Mouse (Mus musculus): ENCODE data around the gene Btg1-ps1.
"Not testable (repeated sequence)": the region's sequence is repeated elsewhere in the genome, so short reads cannot be mapped to it uniquely, and the experiment has no call there.

DNA sequence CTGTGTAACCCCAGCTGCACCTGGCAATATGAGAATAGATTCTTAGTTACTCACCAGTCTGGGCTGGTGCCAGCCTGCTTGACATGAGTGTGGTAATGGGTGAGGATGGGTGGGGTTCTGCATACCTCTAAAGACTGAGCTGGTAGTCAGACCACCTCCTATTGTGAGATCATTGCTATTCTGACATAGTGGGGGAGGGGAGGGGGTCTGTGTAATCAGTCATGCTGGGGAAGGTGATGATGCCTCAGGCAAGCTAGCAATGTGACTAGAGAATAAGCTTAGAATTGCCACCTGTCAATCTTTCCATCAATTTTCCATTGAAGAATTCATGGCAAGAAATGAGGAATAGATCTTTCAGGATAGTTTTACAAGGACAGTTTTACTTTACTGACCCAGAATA is 24.4 kb upstream of the Btg1-ps1 start, which contains the start of gene Btg1-ps2:
- TF ChIP-seq MYOD1 (IDR thresholded peaks at IDR 0.05; ENCODE audit: control insufficient read depth in 1 of 3, insufficient read length in 2 of 3, low read depth in 2 of 3); E2F4 (IDR thresholded peaks at IDR 0.05; ENCODE audit: insufficient read depth); TCF3 (IDR thresholded peaks at IDR 0.05; ENCODE audit: insufficient read length, low read depth); POLR2AphosphoS2 (IDR thresholded peaks at IDR 0.05; ENCODE audit: insufficient read length, low read depth); TCF12 (IDR thresholded peaks at IDR 0.05; ENCODE audit: insufficient read depth, poor library complexity, severe bottlenecking): not testable (repeated sequence)

All from myocyte (in vitro differentiated cells).